Mouse (Mus musculus) spleen, adult 2 months (tissue): Measurements from ENCODE around the gene Ppm1j.

ENCODE experiments used
- CTCF ChIP-seq: fragments of 200-500 bp; IDR thresholded peaks from 2 replicates; pipeline ENCODE4 v1.5.1; 2011; ENCODE audit warnings: mild to moderate bottlenecking, inconsistent platforms; ENCODE audit not compliant: insufficient read depth, insufficient read length, insufficient replicate concordance; ENCODE audit errors: extremely low read depth
- POLR2A ChIP-seq: fragments of 200-500 bp; IDR thresholded peaks from 2 replicates; pipeline ENCODE4 v1.6.1; 2011; ENCODE audit warnings: low read depth, low read length, inconsistent platforms

GRCm38 (mm10) chr3:104767716-104768115 lies 13.1 kb upstream of the Ppm1j start:
- TF ChIP-seq CTCF = no peak
- no peak for TF ChIP-seq POLR2A
